Mouse (Mus musculus) adrenal gland, adult 2 months (tissue): ENCODE measurements at regions not wholly inside any gene's neighbourhood (a gene's known extent, or its start where the extent isn't known, plus 50 kb on each side); places are given as distances from the start of the nearest gene placed in this dataset.
"Not testable (repeated sequence)": the region's sequence is repeated elsewhere in the genome, so short reads cannot be mapped to it uniquely, and the experiment has no call there.

Source experiments
- DNase-seq: peaks from one replicate; pipeline ENCODE4 v3.0.0; 2021

GRCm38 (mm10) chr14:53800508-53801136, 453.3 kb downstream of the Dad1 start:
- DNase-seq, result no peak

DNA sequence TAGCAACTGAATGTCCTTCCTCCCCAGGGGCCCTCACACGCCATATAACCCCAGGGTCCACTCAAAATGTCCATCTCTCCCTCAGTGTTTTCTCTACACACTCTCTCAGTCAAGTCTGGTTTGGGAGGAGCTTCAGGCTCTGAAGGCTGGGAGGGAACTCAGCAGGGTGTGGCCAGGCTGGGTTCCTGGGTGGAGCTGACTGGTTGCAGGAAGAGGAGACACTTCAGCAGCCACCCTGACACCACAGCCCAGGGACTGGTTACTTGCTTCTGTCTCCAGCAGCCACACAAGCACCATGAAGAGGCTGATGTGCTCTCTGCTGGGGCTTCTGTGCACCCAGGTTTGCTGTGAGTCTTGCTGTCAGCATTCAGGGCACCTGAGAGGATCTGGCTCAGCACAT, 458.7 kb downstream of the Dad1 start:
- DNase-seq, result not testable (repeated sequence)

- no peak for DNase-seq
Measured at GRCm38 (mm10) chr14:53794527-53794926, 459.4 kb downstream of the Dad1 start.

- DNase-seq, result not testable (repeated sequence)
Measured at GRCm38 (mm10) chr14:53792432-53792831, 461.5 kb downstream of the Dad1 start.

DNA sequence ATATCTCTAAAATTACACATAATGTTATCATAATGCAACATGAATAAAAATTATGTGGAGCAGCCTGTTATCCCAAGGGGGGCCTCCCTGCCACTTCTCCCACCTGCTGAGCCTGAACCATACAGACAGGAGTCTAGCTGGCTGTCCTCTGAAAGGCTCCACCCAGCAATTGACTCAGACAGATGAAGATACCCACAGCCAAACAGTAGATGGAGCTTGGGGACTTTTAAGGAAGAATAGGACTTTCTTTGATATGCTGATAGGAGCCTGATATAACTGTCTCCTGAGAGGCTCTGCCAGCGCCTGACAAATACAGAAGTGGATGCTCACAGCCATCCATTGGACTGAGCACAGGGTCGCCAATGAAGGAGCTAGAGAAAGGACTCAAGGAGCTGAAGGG, 468.4 kb downstream of the Dad1 start:
- not testable (repeated sequence) for DNase-seq

DNA sequence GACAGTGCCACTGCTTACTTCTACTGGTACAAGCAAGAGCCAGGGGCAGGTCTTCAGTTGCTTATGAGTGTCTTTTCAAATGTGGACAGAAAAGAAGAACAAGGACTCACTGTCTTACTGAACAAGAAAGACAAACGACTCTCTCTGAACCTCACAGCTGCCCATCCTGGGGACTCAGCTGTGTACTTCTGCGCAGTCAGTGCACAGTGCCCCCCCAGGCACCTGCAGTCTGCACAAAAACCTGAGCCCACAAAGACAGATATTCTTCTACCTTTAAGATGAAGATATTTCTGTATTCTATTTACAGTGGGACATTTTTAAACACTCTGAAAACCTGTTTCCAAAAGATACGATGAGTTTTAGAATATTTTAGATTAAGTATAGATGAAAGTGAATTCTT, 476.5 kb downstream of the Dad1 start:
- DNase-seq, result no peak

DNA sequence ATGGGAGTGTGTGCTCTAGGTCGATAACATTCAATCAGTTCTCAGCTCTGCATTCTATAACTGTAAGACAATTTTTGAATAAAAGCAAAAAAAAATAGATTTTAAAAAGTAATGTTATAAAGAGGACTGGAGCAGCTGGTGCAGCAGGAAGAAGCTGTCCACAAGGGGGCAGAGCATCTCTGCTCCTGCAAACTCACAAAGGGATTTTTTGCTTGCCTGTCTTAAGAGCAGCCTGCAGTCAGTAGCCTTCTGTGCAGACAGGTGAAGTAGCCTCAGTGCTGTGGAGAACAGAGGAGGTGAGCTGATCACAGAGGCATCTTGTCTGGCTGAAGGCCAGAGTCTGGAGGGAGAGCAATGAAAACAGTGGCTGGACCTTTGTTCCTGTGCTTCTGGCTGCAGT, 477.2 kb downstream of the Dad1 start:
- DNase-seq, result peak; percentile 20

- not testable (repeated sequence) for DNase-seq
Measured at GRCm38 (mm10) chr14:53766501-53766900, 487.4 kb downstream of the Dad1 start.

- DNase-seq, result not testable (repeated sequence)
Measured at GRCm38 (mm10) chr14:53765918-53766317, 488.0 kb downstream of the Dad1 start.

DNA sequence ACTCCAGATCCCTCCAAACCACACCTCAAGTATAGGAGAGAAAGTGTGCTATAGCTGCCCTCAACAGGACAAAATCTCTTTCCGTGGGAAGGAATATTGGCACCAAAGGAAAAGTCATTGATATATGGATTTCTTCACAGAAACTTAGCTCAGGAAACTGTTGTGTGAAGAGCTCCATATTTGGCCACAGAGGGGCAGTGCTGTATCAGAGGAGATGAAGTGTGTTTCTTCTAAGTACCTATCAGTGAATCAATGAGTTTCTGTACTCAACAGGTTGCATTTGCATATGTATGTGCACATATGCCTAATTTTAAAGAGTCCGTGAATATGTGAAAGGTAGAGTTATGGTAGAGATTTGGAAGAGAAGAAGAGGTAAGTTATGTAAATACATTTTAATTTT, 493.3 kb downstream of the Dad1 start:
- not testable (repeated sequence) for DNase-seq

- not testable (repeated sequence) for DNase-seq
Measured at GRCm38 (mm10) chr14:53757782-53758181, 496.1 kb downstream of the Dad1 start.

DNA sequence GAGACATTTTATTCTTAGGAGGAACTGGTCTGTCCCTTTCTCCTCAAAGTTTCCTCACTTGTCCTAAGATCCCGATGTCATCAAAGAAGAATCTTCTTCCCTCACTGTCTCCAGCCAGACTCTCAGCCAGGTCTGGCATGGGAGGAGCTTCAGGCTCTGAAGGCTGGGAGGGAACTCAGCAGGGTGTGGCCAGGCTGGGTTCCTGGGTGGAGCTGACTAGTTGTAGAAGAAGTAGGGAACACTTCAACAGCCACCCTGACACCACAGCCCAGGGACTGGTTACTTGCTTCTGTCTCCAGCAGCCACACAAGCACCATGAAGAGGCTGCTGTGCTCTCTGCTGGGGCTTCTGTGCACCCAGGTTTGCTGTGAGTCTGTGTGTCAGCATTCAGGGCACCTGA, 496.8 kb downstream of the Dad1 start:
- not testable (repeated sequence) for DNase-seq

DNA sequence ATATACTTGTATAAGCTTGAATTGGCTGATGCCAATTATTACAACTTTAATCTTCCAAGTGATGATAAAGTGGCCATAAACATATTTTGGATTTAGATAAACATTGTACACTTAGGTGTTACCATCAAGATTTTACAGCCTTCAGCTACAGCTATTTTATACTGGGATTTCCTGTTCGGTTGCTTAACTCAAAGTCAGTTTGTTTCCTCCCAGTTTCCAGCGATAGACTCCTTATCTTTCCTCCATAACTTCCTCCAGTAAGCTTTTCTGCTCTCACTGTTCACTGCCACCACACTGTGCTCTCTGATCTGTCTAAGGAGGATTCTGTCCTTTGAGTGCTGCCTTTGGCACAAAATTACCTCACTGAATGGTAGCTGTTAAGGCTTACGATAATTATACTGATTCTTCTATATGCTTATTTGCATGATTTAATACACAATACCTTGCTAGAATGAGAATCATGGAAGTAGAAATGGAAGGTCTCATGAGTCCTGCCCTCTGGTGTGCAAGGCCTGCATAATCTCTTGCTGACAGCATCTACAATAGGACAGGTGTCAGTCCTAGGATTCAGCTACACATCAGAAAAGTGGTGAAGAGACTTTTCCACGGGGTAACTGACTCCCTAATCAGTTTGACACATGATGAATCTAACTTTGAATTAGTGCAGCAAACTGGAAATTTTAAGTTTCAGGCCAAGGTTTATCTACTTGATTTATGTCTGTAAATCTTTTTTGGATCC, 503.0 kb downstream of the Dad1 start:
- no peak for DNase-seq

DNA sequence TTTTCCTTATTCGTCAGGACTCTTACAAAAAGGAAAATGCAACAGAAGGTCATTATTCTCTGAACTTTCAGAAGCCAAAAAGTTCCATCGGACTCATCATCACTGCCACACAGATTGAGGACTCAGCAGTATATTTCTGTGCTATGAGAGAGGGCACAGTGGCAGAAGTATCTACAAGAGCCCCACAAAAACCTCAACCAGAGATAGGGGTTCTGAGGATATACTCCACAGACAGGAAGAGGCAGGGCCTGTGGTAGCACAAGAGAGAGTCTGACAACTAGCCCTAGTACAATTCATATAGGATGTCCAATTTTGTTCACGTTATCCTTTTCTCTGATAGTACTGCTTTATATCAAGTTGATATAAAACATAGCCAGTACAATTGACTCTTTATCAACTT, 510.4 kb downstream of the Dad1 start:
- DNase-seq, result not testable (repeated sequence)

DNA sequence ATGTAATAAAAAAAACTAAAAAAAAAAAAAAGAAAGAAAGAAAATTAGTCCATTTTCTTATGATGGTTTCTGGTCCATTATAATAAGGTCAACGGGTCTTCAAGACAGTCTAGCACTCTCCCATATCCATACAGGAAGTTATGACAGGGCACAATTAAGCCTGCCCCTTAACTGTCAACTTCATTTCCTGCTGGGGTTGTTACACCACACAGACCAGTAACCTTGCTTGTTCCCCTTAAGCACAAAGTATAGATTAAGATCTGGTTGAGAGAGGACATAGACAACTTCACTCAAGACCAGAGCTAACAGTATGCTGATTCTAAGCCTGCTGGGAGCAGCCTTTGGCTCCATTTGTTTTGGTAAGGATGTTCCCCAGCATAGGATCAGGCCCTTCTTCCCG, 511.0 kb downstream of the Dad1 start:
- DNase-seq, result not testable (repeated sequence)

GRCm38 (mm10) chr14:53741246-53741645, 512.7 kb downstream of the Dad1 start:
- peak; percentile 14 for DNase-seq

DNA sequence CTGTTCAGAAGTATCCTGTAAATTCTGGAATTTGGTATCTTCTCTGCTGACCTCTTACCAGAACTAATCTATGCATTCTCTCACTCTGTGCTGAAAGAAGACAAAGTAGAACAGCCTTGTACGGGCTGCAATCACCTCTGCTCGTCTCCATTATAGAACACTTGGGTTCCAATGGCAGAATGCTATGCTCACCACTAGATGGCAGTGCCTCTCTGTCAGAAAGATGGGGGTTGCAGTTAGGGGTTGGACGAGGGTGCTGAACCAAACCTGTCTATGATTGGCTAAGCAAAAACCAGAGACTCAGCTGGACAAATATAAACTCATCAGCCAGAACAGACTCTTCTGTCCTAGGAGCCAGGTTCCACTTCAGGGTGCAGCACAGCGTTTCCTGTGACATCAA, 515.9 kb downstream of the Dad1 start:
- peak; percentile 1 for DNase-seq

DNA sequence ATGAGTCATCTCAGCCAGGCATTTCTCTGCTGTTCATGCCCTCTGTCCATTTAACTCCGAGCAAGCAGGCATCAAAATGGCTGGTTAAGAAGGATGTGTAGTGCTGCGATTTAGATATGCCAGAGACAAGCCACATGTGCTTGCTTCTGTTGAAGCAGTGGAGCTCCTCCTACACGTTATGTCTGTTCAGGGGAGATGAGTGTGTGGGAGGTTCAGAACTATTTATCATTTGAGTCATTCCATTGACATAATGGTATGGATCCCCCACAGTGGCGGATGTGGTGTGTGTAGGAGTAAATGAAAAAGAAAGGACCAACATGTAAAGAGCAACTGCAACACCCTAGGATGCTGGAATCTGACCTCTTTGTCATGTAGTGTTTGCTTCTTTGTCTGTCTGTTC, 517.6 kb downstream of the Dad1 start:
- not testable (repeated sequence) for DNase-seq

GRCm38 (mm10) chr14:53731600-53731999, 522.3 kb downstream of the Dad1 start:
- not testable (repeated sequence) for DNase-seq

GRCm38 (mm10) chr14:53729877-53730276, 524.0 kb downstream of the Dad1 start:
- not testable (repeated sequence) for DNase-seq

DNA sequence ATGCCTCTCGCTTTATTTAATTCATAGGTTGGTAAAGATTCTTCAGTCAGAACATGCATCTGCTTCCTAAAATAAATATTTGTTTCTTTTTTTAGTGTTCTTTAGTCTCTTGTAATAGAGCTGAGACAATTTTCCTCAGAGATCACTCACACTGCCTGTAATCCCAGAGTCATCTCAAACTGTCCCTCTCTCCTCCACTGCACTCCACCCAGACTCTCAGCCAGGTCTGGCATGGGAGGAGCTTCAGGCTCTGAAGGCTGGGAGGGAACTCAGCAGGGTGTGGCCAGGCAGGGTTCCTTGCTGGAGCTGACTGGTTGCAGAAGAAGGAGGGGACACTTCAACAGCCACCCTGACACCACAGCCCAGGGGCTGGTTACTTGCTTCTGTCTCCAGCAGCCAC, 524.8 kb downstream of the Dad1 start:
- not testable (repeated sequence) for DNase-seq

DNA sequence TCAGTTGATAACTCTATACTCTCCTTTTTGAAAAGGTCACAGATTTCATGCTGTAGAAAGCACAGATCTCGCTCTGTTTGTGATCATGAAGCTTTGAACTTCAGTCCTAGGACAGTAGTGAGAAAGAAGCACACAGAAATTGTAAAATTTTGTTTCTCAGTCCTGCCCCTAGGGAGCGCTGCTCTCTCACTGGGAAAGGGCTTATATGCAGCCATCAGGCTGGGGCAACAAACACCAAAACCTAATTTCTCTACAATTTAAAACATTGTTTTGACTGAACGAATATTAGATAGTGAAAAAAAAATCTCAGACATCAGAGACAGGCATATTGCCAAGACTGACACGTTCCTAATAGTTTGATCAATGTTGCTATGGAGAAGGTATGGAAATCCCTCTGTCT, 527.0 kb downstream of the Dad1 start:
- not testable (repeated sequence) for DNase-seq

DNA sequence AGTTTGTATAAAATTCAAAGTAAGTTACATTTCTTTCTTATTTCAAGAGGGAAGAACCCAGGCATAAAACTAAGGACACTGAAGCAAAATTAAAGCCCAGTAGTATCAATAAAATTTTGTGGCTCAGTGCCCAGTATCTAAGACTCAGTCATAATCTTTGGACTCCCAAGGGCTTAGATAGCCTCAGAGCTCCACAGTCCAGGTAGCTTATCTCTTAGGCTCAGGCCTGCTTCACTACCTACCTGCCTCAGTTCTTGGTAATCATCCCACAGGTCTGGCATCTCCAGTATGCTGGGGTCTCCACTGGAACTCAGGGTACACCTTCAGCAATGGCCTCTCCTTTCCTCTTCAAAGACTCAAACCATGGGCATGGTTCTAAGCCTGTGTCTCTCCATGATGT, 530.3 kb downstream of the Dad1 start:
- DNase-seq, result not testable (repeated sequence)

GRCm38 (mm10) chr14:53721901-53722300, 532.0 kb downstream of the Dad1 start:
- not testable (repeated sequence) for DNase-seq
